Mouse (Mus musculus) liver, postnatal 0 days (tissue): ENCODE data around the gene Tcte2.

Experiments used
- CTCF ChIP-seq: sonication (generic); IDR thresholded peaks from 2 replicates; pipeline ENCODE4 v1.5.1; 2016; ENCODE audit warnings: antibody characterized with exemption, low read depth
- EP300 ChIP-seq: IDR thresholded peaks from 2 replicates; pipeline ENCODE4 v1.6.1; 2016; ENCODE audit warnings: antibody characterized with exemption, low read depth, mild to moderate bottlenecking

- TF ChIP-seq EP300: no peak
- TF ChIP-seq CTCF: no peak
Measured at GRCm38 (mm10) chr17:13687656-13688055, 74.0 kb downstream of the Tcte2 start.
